Mouse (Mus musculus): ENCODE data around the gene Apela. TPM values are rescaled to one million over a fixed set of nuclear protein-coding genes. Genes with fewer than 3 reads are reported as not detected.

Gene Apela
- not detected for total RNA-seq (2022)

GRCm38 (mm10) chr8:65037117-65037533, at the start of gene Apela:
Gene Apela (minus strand): TSS chr8:65037336.
- peak; percentile 3 for DNase-seq

DNA sequence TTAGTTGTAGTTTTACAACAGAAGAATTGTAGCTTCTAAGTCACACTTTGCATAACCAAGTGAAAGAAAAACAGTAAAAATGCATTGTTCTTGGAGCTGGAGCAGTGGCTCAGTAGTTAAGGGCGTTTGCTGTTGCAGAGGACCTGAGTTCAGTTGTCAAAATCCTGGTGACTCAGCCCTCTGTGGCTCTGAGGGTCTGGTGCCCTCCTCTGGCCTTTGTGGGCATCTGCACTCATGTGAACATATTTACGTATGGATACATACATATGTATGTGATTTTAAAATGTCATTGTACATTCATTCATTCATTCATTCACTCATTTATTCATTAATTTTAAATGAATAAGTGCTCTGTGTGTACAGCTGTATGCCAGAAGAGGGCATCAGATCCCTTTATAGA, 48.5 kb upstream of the Apela start:
- no peak for DNase-seq

- DNase-seq, result peak; percentile 48
These were observed 43.6 kb upstream of the Apela start for GRCm38 (mm10) chr8:65080731-65081130.

GRCm38 (mm10) chr8:65074733-65075132, 37.6 kb upstream of the Apela start, which contains the start of gene Gm10663:
Gene Gm10663 (plus strand): TSS chr8:65075033.
- DNase-seq, result no peak

GRCm38 (mm10) chr8:65070996-65071395, 33.9 kb upstream of the Apela start:
- DNase-seq, result no peak

- no peak for DNase-seq
These were observed 31.3 kb upstream of the Apela start for GRCm38 (mm10) chr8:65068473-65068819.

DNA sequence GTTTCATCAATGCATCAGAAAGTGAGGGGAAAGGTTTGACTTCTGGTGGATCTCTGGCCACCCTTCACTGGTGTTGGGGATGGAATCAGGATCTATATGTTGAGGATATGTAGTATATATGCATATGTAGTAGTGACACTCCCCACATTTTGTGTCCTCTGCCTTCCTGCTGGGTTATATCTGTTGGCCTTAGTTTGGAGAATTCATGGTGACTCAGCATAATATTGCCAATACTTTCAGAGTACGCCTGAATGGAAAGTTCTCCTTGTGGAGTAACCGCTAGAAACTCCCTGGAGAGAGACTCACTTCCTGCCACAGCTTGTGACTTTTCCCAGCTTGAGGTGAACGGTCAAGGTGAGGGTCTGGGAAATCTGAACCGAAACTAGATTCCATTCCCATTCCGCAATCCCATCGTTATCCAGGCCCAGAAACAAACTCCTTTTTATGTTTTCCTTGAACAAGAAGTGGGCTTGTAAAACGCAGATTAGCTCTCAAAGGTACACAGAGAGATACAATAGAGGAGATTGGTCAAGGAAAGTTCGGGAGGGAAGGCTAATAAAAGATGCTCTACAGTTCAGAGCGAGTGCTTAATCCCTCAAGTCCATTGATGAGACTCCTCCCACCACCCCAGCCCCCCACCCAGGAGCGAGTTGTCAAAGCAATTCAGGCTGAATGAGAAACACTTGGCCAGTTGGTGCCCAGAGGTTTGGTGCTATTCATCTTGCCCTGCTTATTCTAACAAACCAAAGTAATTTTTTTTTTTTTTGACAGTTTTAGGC, 30.7 kb upstream of the Apela start:
- no peak for DNase-seq

DNA sequence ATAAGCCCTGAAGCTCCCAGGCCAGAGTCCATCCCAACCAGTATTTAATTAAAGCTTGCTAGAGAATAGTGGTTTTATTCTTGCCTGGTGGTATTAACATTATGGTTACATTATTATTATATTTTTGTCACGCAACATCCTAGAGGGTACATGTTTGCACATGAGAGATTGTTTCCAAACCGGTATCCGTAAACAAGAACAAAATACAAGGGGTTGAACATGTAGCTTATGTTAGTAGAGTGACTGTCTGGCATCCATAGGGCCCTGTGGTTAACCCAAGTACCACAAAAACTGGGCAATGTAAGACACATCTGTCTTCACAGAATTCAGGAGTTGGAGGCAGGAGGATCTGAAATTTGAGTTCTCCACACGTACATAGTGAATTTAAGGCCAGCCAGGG, 29.9 kb upstream of the Apela start:
- DNase-seq, result no peak

DNA sequence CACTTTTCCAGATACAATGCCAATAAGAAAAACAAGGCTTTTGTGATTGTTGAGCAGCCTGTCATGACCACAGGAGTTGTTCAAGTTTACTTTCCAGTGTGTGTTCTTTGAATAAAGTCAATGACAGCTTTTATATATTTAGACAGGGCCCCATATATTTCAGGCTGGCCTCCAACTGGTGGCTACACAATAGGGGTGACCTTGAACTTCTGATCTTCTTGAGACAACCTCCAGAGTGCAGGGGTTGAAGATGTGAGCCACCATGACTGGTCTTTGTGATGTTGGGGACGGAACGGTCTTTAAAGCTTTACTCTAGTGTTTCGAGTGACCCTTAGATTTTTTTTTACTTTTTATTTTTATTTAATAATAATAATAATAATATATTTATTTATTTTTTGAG, 28.5 kb upstream of the Apela start:
- DNase-seq, result no peak

GRCm38 (mm10) chr8:65064071-65064470, 26.9 kb upstream of the Apela start:
- DNase-seq, result no peak

- DNase-seq, result no peak
These were observed 25.1 kb upstream of the Apela start for GRCm38 (mm10) chr8:65062195-65062594.

- DNase-seq, result no peak
These were observed 19.6 kb upstream of the Apela start for GRCm38 (mm10) chr8:65056722-65057121.

GRCm38 (mm10) chr8:65053968-65054367, 16.8 kb upstream of the Apela start:
- DNase-seq, result no peak

- DNase-seq, result no peak
These were observed 16.4 kb upstream of the Apela start for GRCm38 (mm10) chr8:65053554-65053953.

GRCm38 (mm10) chr8:65047801-65048200, 10.7 kb upstream of the Apela start:
- no peak for DNase-seq

DNA sequence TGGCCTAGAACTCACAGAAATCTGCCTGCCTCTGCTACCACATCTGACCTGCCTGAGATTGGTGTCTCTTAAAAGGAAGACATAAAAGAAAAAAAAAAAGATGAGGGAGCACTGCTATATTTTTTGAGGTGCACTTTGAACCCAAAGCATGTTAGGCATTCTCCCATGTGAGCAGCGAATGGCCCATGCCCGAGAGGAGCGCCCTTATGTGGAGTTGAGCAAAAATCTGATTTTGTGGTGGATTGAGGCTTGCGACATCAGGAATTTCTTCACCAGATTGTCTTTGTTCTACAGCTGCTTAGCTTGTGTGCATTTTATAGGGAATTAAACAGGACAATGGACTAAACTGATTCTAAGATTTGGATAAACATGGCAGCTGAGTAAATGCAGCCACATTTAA, 10.1 kb upstream of the Apela start:
- DNase-seq, result no peak

- DNase-seq, result no peak
These were observed 9.4 kb upstream of the Apela start for GRCm38 (mm10) chr8:65046565-65046964.

DNA sequence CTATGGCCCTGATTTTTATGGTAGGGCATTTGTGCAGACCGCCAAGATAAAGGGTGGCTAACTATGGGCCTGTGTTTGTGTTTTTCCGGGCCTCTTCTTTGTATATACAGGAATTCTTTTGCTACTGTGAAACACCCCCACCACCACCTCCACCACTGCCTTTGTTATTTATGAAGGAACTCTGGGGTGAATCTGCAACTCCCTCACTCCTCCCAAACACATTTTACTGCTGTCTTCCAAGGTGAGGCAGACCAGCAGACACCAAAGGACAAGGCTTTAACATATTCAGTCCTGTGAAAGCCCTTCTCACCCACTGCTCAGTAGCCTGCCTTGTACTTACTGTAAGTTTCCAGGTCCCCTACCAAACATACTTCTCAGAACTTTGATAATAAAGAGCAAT, 3.0 kb downstream of the Apela start:
- no peak for DNase-seq

- DNase-seq, result no peak
These were observed 4.1 kb downstream of the Apela start for GRCm38 (mm10) chr8:65033056-65033455.

DNA sequence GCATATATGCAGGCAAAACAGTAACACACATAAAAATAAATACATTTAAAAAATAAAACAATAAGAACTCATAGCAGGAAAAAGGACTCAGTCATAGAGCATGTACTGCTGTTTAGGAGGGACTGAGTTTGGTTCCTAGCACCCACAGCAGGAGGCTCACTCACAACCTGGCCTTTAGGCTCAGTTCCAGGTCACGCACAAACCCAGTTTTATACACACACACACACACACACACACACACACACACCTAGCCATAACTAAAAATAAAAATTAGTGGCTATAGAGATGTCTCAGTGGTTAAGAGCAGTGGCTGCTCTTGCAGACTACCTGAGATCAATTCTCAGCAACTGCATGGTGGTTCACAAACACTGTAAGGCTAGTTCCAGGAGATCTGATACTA, 5.0 kb downstream of the Apela start:
- DNase-seq, result no peak

DNA sequence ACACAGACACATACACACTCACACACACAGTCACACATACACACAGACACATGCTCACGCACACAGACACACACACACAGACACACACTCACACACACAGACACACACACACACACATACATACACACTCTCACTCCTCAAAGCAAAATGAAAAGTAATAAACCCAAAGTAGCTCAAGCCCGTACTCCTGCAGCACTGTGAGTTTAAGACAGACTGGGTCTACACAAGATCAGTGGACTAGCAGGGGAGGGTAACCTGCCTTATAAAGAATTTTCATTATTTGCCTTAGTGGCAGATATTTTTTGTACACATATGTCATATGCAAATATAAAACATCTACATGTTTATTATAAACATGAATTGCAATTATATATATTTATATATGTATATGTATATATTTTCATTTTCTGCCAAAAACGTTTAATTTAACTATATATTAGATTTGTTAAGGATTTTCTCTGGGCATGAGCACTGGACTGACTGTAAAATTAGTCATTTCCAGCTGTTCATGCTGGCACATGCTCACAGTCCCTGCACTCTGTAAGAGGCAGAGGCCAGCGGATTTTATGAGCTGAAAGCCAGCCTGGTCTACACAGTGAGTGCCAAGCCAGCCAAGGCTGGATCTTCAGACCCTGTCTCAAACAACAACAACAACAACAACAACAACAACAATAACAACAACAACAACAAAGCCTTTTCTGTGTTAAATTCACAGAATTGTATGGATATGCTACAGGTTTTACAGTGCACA, 6.2 kb downstream of the Apela start:
- no peak for DNase-seq

DNA sequence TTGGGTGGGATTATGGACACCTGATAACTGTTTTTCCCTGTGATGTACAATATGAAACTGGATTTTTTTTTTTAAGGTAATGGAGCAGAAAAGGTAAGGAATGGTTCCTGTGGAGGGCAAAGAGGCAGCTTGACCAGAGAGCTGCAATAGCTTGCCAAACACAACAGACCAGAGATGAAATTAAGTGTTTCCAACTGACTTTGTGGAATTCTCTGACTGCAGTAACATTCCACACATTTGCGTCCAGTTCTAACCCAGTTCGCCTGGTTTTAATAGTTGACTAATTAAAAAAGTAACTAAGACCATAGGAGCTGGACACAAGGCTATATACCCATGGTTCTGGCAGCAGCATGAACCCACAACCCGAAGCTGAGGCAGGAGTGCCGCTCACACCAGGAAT, 7.4 kb downstream of the Apela start:
- DNase-seq, result no peak

DNA sequence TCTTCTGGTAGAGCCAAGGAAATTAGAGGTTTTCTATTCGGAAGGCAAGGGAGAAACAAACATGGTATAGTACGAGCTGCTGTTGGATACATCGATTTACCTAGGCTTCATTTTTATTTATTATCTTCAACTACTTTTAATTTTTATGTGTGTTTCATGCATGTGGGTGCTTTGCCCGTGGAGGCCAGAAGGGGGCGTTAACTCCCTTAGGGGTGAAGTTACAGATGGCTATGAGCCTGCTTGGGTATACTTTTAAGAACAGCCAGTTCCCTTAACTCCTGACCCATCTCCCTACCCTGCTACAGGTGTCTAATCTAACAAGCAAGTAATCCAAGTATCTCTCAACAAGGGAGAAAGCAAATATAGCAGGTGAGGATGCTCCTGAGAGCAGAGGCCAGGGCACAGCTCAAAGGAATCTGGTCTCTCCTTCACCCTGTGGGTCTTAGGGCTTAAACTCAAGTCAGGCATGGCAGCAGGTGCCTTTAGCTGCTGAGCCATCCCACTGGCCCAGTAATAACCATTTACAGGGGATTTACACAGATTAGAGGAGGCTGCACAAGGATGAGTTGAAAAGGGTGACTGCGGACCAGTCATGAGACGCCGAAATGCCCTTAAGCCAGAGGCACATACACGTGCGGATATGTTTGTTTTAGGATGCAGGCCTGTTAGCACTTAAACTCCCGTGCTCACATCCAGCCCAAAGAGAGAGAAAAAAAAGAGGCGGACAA, 8.0 kb downstream of the Apela start:
- DNase-seq, result no peak

Measured in adrenal gland, adult 8-10 months (tissue).